Mouse (Mus musculus) embryonic facial prominence, embryonic 14.5 days (tissue): ENCODE measurements around the gene Rpl27a. TPM values are rescaled to one million over a fixed set of nuclear protein-coding genes. Genes with fewer than 3 reads are reported as not detected.

Experiments
- ATAC-seq: fragments of 200-750 bp; cut with Nextera tagmentation; 2 replicates; pipeline ENCODE4 v1.8.0; 2017; ENCODE audit warnings: low read depth, moderate number of reproducible peaks, moderate TSS enrichment
- DNase-seq: peaks from one replicate; pipeline ENCODE4 v3.0.0-alpha.2; 2015; ENCODE audit warnings: low spot score
- H3K27ac ChIP-seq: fragments of 300-500 bp; sonication (generic); replicated peaks from 2 replicates; pipeline ENCODE4 v1.5.1; 2014; ENCODE audit warnings: low read depth, mild to moderate bottlenecking, low read length, moderate library complexity
- H3K27me3 ChIP-seq: fragments of 300-500 bp; sonication (generic); replicated peaks from 2 replicates; pipeline ENCODE4 v1.6.1; 2014; ENCODE audit warnings: low read length; ENCODE audit not compliant: control insufficient read depth, insufficient read depth
- H3K36me3 ChIP-seq: fragments of 300-500 bp; sonication (generic); 2 replicates; pipeline ENCODE4 v1.6.1; 2014; ENCODE audit warnings: low read length, mixed read lengths; ENCODE audit not compliant: control insufficient read depth, insufficient read depth
- H3K4me1 ChIP-seq: fragments of 300-500 bp; sonication (generic); 2 replicates; pipeline ENCODE4 v1.6.1; 2014; ENCODE audit warnings: antibody characterized with exemption, low read length; ENCODE audit not compliant: control insufficient read depth, insufficient read depth
- H3K4me2 ChIP-seq: fragments of 300-500 bp; sonication (generic); 2 replicates; pipeline ENCODE4 v1.6.1; 2014; ENCODE audit warnings: low read depth, mild to moderate bottlenecking, low read length, moderate library complexity, mixed read lengths
- H3K4me3 ChIP-seq: fragments of 300-500 bp; sonication (generic); 2 replicates; pipeline ENCODE4 v1.5.1; 2014; ENCODE audit warnings: low read depth, mild to moderate bottlenecking, low read length
- H3K9ac ChIP-seq: fragments of 300-500 bp; sonication (generic); 2 replicates; pipeline ENCODE4 v1.6.1; 2014; ENCODE audit warnings: low read depth, mild to moderate bottlenecking, low read length, moderate library complexity, mixed read lengths
- H3K9me3 ChIP-seq: fragments of 300-500 bp; sonication (generic); 2 replicates; pipeline ENCODE4 v1.6.1; 2016; ENCODE audit warnings: low read length; ENCODE audit not compliant: control insufficient read depth
- WGBS: fragments of 180-500 bp; shearing (Covaris S2); extraction: QIAGEN DNeasy Blood & Tissue Kit; methylation state at CpG from one replicate; pipeline ENCODE4 v1.1.7; 2014; 5-methylcytosine and 5-hydroxymethylcytosine counted together
- polyA plus RNA-seq: library from polyadenylated mRNA; unstranded; fragments of >200 nt; fragmentation: Nextera tagmentation; extraction: Ambion mirVana; gene quantifications from 2 replicates; pipeline ENCODE4 v1.2.1, GENCODE M21; 2014

Rpl27a gene
- 152 and 153 TPM in 2 replicates for polyA plus RNA-seq

GRCm38 (mm10) chr7:109518838-109519696, at the start of gene Rpl27a:
Rpl27a (plus strand) TSS chr7:109519147.
- ATAC-seq (peak; percentile 94), DNase-seq (peak; percentile 99)
- H3K4me1 ChIP-seq: peaks cover 12% of the 10 kb centered on the region
- H3K27me3 ChIP-seq: no peaks in the 10 kb centered on the region
- peak within 1 kb of the TSS; percentile 99 for H3K9ac ChIP-seq
- peak within 1 kb of the TSS; percentile 98 for H3K27ac ChIP-seq
- peaks cover 38% of the 10 kb centered on the region for H3K36me3 ChIP-seq
- under 1% methylated on average over 37 of the region's 72 CpGs for WGBS
- H3K4me3 ChIP-seq: peak within 1 kb of the TSS; percentile 98
- no peaks in the 10 kb centered on the region for H3K9me3 ChIP-seq
- peak within 1 kb of the TSS; percentile 89 for H3K4me2 ChIP-seq

- H3K4me3 ChIP-seq: no peak overlapping the region
- H3K36me3 ChIP-seq: no peaks in the 10 kb centered on the region
- no peak overlapping the region for H3K27ac ChIP-seq
- WGBS: 75% methylated on average over 4 of the region's 4 CpGs
- H3K4me1 ChIP-seq: no peaks in the 10 kb centered on the region
- DNase-seq (no peak), ATAC-seq (no peak)
- no peaks in the 10 kb centered on the region for H3K27me3 ChIP-seq
- H3K9ac ChIP-seq: no peak overlapping the region
- H3K9me3 ChIP-seq: no peaks in the 10 kb centered on the region
- no peak overlapping the region for H3K4me2 ChIP-seq
Measured at GRCm38 (mm10) chr7:109470700-109471099, 48.2 kb upstream of the Rpl27a start.

- 73% methylated on average over 3 of the region's 3 CpGs for WGBS
- H3K36me3 ChIP-seq: no peaks in the 10 kb centered on the region
- no peak overlapping the region for H3K9ac ChIP-seq
- ATAC-seq (no peak), DNase-seq (no peak)
- no peak overlapping the region for H3K27ac ChIP-seq
- no peak overlapping the region for H3K4me2 ChIP-seq
- no peaks in the 10 kb centered on the region for H3K9me3 ChIP-seq
- H3K27me3 ChIP-seq: no peaks in the 10 kb centered on the region
- no peaks in the 10 kb centered on the region for H3K4me1 ChIP-seq
- H3K4me3 ChIP-seq: no peak overlapping the region
Measured at GRCm38 (mm10) chr7:109477926-109478325, 41.0 kb upstream of the Rpl27a start.

DNA sequence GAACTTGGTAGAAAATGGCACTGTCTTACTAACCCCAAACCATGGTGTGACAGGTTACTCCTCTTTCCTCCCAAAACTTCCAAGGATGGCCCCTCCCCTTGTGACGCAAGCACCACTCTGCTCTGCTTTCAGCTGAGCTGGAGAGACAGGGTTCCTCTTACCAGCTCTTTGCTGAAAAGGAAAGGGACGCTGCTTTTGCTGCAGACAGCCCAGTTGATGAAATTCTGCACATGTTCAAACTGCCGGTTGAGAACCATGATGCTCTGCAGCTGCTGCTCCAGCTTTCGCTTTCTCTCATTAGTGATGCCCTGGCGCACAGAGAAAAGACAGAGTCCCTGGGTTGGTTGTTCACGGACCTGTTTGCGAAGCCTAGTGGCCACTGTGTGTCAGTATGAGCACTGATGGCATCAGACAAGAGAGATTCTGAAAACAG, 38.2 kb upstream of the Rpl27a start:
- WGBS: 28% methylated on average over 7 of the region's 7 CpGs
- Histone ChIP-seq H3K4me2 (peak overlapping the region; percentile 25; the same call in 1 of the 2 replicates), H3K27me3 (no peaks in the 10 kb centered on the region), H3K4me1 (no peaks in the 10 kb centered on the region), H3K4me3 (0 out of 2 replicates have a peak overlapping the region, but pooled peaks have one; percentile 4), H3K36me3 (no peaks in the 10 kb centered on the region), H3K9me3 (no peaks in the 10 kb centered on the region), H3K27ac (no peak overlapping the region), H3K9ac (no peak overlapping the region)
- ATAC-seq (peak; percentile 64; the same call in 1 of the 2 replicates), DNase-seq (peak; percentile 61)

DNA sequence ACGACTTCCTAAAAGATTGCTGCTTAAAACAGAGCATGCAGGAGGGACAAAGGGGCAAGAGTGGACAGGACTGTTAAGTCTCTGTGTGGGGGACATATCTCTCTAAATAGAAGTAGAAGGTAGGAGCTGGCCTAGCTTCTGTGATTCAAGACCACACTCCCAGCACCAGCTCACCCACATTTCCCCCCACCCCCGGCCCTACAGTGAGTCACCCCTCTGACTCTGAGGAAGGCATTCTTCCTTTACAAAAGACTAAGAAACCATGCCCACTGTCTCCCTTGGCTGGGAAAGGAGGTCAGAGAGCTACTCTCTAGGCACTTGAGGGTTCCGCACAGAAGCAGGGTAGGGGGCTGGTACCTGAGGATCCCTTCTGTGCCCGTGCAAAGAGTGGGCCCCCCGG, 34.7 kb upstream of the Rpl27a start:
- no peak overlapping the region for H3K27ac ChIP-seq
- H3K4me2 ChIP-seq: no peak overlapping the region
- no peaks in the 10 kb centered on the region for H3K4me1 ChIP-seq
- H3K36me3 ChIP-seq: no peaks in the 10 kb centered on the region
- DNase-seq: no peak
- H3K9ac ChIP-seq: no peak overlapping the region
- no peaks in the 10 kb centered on the region for H3K27me3 ChIP-seq
- no peaks in the 10 kb centered on the region for H3K9me3 ChIP-seq
- H3K4me3 ChIP-seq: no peak overlapping the region
- no peak for ATAC-seq
- 66% methylated on average over 5 of the region's 5 CpGs for WGBS

- H3K27me3 ChIP-seq: 0 out of 2 replicates have a peak, but pooled peaks cover 6% of the 10 kb centered on the region
Measured at GRCm38 (mm10) chr7:109492616-109493318, 26.2 kb upstream of the Rpl27a start.

DNA sequence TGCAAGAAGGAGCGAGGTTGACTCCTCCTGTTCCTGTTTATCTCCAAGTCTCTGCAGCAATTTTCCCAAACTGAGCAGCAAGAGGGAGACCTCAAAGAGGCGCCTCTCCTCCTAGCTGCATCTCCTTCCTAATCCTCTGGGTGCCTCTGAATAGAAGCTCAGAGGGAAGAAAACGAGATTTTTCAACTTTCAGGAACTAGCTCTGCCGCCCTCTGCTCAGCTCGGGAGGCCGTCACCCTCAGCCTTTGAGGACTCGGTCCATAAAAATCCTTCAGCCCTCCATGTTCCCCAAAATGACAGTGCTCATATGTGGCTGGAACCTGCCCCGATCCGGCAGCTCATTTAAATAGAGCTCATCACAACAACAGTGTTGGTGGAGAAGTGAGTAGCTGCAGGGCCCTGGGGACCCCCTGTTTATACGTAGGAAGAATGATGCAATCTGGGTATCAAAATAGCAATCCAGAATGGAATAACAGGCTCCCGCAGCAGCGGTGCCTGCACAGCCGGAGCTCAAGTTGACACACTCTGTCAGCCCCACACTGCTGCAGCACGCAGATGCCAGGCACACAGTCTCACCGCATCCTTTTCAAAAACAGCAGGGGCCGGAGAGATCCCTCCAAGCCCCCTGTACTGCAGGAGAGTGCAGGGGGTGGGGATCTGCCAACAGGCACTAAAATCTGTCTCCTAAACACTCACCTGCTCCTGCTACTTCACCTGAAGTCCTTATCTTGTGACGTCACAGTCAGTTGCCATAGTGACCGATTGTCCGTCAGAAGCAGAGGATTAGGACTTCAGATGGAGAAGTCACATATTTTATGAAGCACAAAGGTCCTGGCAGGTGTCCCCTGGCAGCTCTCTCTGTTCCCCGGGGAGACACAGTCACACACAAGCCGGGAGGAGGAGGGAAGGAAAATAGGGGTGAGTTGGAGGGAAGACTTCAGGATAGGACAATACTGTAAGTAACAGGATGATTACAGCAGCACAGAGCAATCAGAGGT, 25.3 kb upstream of the Rpl27a start:
- 8% methylated on average over 21 of the region's 21 CpGs for WGBS
- no peaks in the 10 kb centered on the region for H3K4me1 ChIP-seq
- peak overlapping the region; percentile 15; the same call in 1 of the 2 replicates for H3K4me3 ChIP-seq
- ATAC-seq (peak; percentile 54), DNase-seq (peak; percentile 60)
- H3K9ac ChIP-seq: peak overlapping the region; percentile 26
- no peaks in the 10 kb centered on the region for H3K9me3 ChIP-seq
- no peak overlapping the region for H3K27ac ChIP-seq
- 0 out of 2 replicates have a peak, but pooled peaks cover 6% of the 10 kb centered on the region for H3K27me3 ChIP-seq
- no peaks in the 10 kb centered on the region for H3K36me3 ChIP-seq
- peak overlapping the region; percentile 46 for H3K4me2 ChIP-seq

More at GRCm38 (mm10) chr7:109492616-109493318, 26.2 kb upstream of the Rpl27a start:
- Histone ChIP-seq H3K4me3 (no peak overlapping the region), H3K4me2 (peak overlapping the region; percentile 46; the same call in 1 of the 2 replicates), H3K27ac (no peak overlapping the region), H3K36me3 (no peaks in the 10 kb centered on the region), H3K4me1 (no peaks in the 10 kb centered on the region), H3K9ac (no peak overlapping the region; the same call in 1 of the 2 replicates), H3K9me3 (no peaks in the 10 kb centered on the region)
- 50% methylated on average over 14 of the region's 18 CpGs for WGBS
- ATAC-seq (peak; percentile 26; the same call in 1 of the 2 replicates), DNase-seq (no peak)
